Comparison of ENCODE assay signal across 9 mouse cellular contexts in the genomic region with DNA sequence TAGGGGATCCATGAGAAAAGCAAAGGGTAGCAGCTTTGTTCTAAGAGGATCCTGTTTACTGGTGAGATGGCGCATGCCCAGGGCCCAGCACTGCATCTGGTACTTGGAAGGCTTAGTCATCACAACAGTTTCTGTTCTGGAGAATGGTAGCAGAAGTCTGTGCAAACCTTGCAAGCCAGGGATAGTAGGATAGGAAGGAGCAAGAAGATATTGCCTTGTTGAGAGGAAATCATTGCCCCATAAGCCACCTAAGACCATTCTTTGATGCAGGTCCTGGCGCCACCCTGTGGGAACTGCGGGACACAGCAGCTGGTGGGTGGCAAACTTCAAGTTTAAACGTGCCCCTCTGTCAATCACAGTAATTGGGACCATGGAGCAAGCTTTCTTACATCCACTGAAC.
DNase-seq lines count a peak whose midpoint lies in the region; ATAC-seq and TF ChIP-seq lines count a peak whose summit lies in the region.
"Had no signal": no experiment of that assay in that cellular context is flagged by ENCODE, and none has a peak within 500 bp of the region (broad histone marks: within the 10 kb centered on the region; RNA-seq: fewer than 3 reads in every experiment).

No protein-coding gene starts in this region.

- no peak overlapping the region for H3K9ac ChIP-seq in neural tube, embryonic 11.5 days (ENCODE audit: low read length)
- H3K9ac ChIP-seq in neural tube, embryonic 15.5 days (replicated peaks) = no peak overlapping the region
- H3K9ac ChIP-seq in kidney, embryonic 14.5 days (ENCODE audit: low read depth, low read length) = no peak overlapping the region
- H3K9ac ChIP-seq: liver, embryonic 13.5 days had no signal

- no peak overlapping the region for H3K4me3 ChIP-seq in gastrocnemius, adult 2 months
- no peak overlapping the region for H3K4me3 ChIP-seq in neural tube, embryonic 11.5 days (ENCODE audit: low read depth, low read length)
- no peak overlapping the region for H3K4me3 ChIP-seq in neural tube, embryonic 15.5 days (replicated peaks)
- H3K4me3 ChIP-seq in layer of hippocampus, adult 2 months = no peak overlapping the region
- no peak overlapping the region for H3K4me3 ChIP-seq in kidney, embryonic 14.5 days (ENCODE audit: low read length)
- H3K4me3 ChIP-seq: liver, embryonic 13.5 days had no signal

- no peaks in the 10 kb centered on the region for H3K9me3 ChIP-seq in neural tube, embryonic 11.5 days (ENCODE audit: control insufficient read depth, low read length)
- no peaks in the 10 kb centered on the region for H3K9me3 ChIP-seq in neural tube, embryonic 15.5 days (replicated peaks)
- H3K9me3 ChIP-seq in kidney, embryonic 14.5 days (ENCODE audit: control insufficient read depth, low read length) = no peaks in the 10 kb centered on the region
- H3K9me3 ChIP-seq: liver, embryonic 13.5 days had no signal

- no peak for DNase-seq in gastrocnemius, adult 2 months
- no peak for DNase-seq in gastrocnemius, adult 18-20 months (ENCODE audit: low spot score)
- DNase-seq in neural tube, embryonic 11.5 days (ENCODE audit: low spot score) = peak; percentile 42
- peak; percentile 39 to 68 for DNase-seq in layer of hippocampus, adult 2 months (ENCODE audit: low spot score in 2 of 2)
- DNase-seq in right cerebral cortex, postnatal 36 days (ENCODE audit: low spot score in 2 of 2) = peak; percentile 18 to 28
- no peak for DNase-seq in spleen, postnatal 4 days (ENCODE audit: low spot score in 2 of 2)
- DNase-seq: liver, embryonic 13.5 days had no signal

- ATAC-seq in neural tube, embryonic 11.5 days (ENCODE audit: insufficient read depth, low FRiP score, low TSS enrichment) = no peak
- no peak for ATAC-seq in neural tube, embryonic 15.5 days (ENCODE audit: low FRiP score)
- ATAC-seq in kidney, embryonic 14.5 days (ENCODE audit: low FRiP score, low TSS enrichment) = no peak

- TF ChIP-seq CTCF in gastrocnemius, adult 2 months (IDR thresholded peaks at IDR 0.05) = peak; percentile 42; the same call in 1 of the 2 replicates
- peak; percentile 76 for TF ChIP-seq CTCF in layer of hippocampus, adult 2 months (conservative IDR thresholded peaks at IDR 0.05)

- H3K4me1 ChIP-seq in neural tube, embryonic 11.5 days (ENCODE audit: control insufficient read depth, insufficient read depth, low read length) = no peaks in the 10 kb centered on the region
- H3K4me1 ChIP-seq in neural tube, embryonic 15.5 days = no peaks in the 10 kb centered on the region
- H3K4me1 ChIP-seq in kidney, embryonic 14.5 days (ENCODE audit: control insufficient read depth, insufficient read depth, low read length) = no peaks in the 10 kb centered on the region

- intact Hi-C loops in gastrocnemius, adult 2 months (cut with DNase I) = no loop called here

- no peaks in the 10 kb centered on the region for H3K27me3 ChIP-seq in neural tube, embryonic 11.5 days (ENCODE audit: control insufficient read depth, insufficient read depth, low read length)
- H3K27me3 ChIP-seq in neural tube, embryonic 15.5 days (replicated peaks) = no peaks in the 10 kb centered on the region
- no peaks in the 10 kb centered on the region for H3K27me3 ChIP-seq in kidney, embryonic 14.5 days (ENCODE audit: control insufficient read depth, insufficient read depth, low read length)
- H3K27me3 ChIP-seq: liver, embryonic 13.5 days had no signal

- H3K27ac ChIP-seq in gastrocnemius, adult 2 months = no peak overlapping the region
- H3K27ac ChIP-seq in neural tube, embryonic 11.5 days (ENCODE audit: low read depth, low read length) = no peak overlapping the region
- H3K27ac ChIP-seq in neural tube, embryonic 15.5 days (replicated peaks) = no peak overlapping the region
- H3K27ac ChIP-seq in layer of hippocampus, adult 2 months = peak overlapping the region; percentile 82
- no peak overlapping the region for H3K27ac ChIP-seq in kidney, embryonic 14.5 days (ENCODE audit: low read depth, low read length)
- H3K27ac ChIP-seq: liver, embryonic 13.5 days had no signal

- no peaks in the 10 kb centered on the region for H3K36me3 ChIP-seq in neural tube, embryonic 11.5 days (ENCODE audit: control insufficient read depth, insufficient read depth, low read length)
- H3K36me3 ChIP-seq in neural tube, embryonic 15.5 days = no peaks in the 10 kb centered on the region
- no peaks in the 10 kb centered on the region for H3K36me3 ChIP-seq in kidney, embryonic 14.5 days (ENCODE audit: control insufficient read depth, insufficient read depth, low read length)
- H3K36me3 ChIP-seq: liver, embryonic 13.5 days had no signal

- WGBS in neural tube, embryonic 11.5 days = 78% methylated on average over 4 of the region's 4 CpGs
- WGBS in neural tube, embryonic 15.5 days = 73% methylated on average over 4 of the region's 4 CpGs
- 83% methylated on average over 4 of the region's 4 CpGs for WGBS in kidney, embryonic 14.5 days

- H3K4me2 ChIP-seq in neural tube, embryonic 11.5 days (ENCODE audit: low read depth) = no peak overlapping the region
- H3K4me2 ChIP-seq in neural tube, embryonic 15.5 days = no peak overlapping the region
- H3K4me2 ChIP-seq in kidney, embryonic 14.5 days (replicated peaks; ENCODE audit: low read depth, low read length) = no peak overlapping the region
- H3K4me2 ChIP-seq: liver, embryonic 13.5 days had no signal

Comparison
In these comparisons a context has a peak if more than half of its experiments do, and no peak if none do; other contexts are left out.
1. DNase-seq: peak in neural tube, embryonic 11.5 days (single experiment), layer of hippocampus, adult 2 months (2 of 2) and right cerebral cortex, postnatal 36 days (2 of 2); none in gastrocnemius, adult 2 months (single experiment), gastrocnemius, adult 18-20 months (single experiment) and spleen, postnatal 4 days (0 of 2).